Mouse (Mus musculus) hindbrain, embryonic 11.5 days (tissue): ENCODE results near the gene Vangl2. TPM values are rescaled to one million over a fixed set of nuclear protein-coding genes. Genes with fewer than 3 reads are reported as not detected.

Experiments used
- ATAC-seq: fragments of 200-750 bp; cut with Nextera tagmentation; 2 replicates; pipeline ENCODE4 v1.8.0; 2017; ENCODE audit warnings: mild to moderate bottlenecking, moderate TSS enrichment, moderate library complexity; ENCODE audit not compliant: low FRiP score
- DNase-seq: peaks from one replicate; pipeline ENCODE4 v3.0.0-alpha.2; 2015; ENCODE audit warnings: low spot score
- H3K27ac ChIP-seq: fragments of 300-500 bp; sonication (generic); 2 replicates; pipeline ENCODE4 v1.5.1; 2014; ENCODE audit warnings: mild to moderate bottlenecking, low read depth, low read length
- H3K27me3 ChIP-seq: fragments of 300-500 bp; sonication (generic); 2 replicates; pipeline ENCODE4 v1.6.1; 2014; ENCODE audit warnings: mild to moderate bottlenecking, low read length, moderate library complexity, mixed read lengths; ENCODE audit not compliant: control insufficient read depth, insufficient read depth
- H3K36me3 ChIP-seq: fragments of 300-500 bp; sonication (generic); 2 replicates; pipeline ENCODE4 v1.6.1; 2014; ENCODE audit warnings: mild to moderate bottlenecking, low read length, moderate library complexity, mixed read lengths; ENCODE audit not compliant: control insufficient read depth, insufficient read depth
- H3K4me1 ChIP-seq: fragments of 300-500 bp; sonication (generic); replicated peaks from 2 replicates; pipeline ENCODE4 v1.6.1; 2014; ENCODE audit warnings: low read length, mixed read lengths; ENCODE audit not compliant: control insufficient read depth, insufficient read depth
- H3K4me2 ChIP-seq: fragments of 300-500 bp; sonication (generic); replicated peaks from 2 replicates; pipeline ENCODE4 v1.6.1; 2014; ENCODE audit warnings: mild to moderate bottlenecking, low read depth, low read length
- H3K4me3 ChIP-seq: fragments of 300-500 bp; sonication (generic); 2 replicates; pipeline ENCODE4 v1.5.1; 2014; ENCODE audit warnings: low read depth, low read length
- H3K9ac ChIP-seq: fragments of 300-500 bp; sonication (generic); 2 replicates; pipeline ENCODE4 v1.6.1; 2014; ENCODE audit warnings: low read depth, low read length
- H3K9me3 ChIP-seq: fragments of 300-500 bp; sonication (generic); 2 replicates; pipeline ENCODE4 v1.6.1; 2016; ENCODE audit warnings: low read length; ENCODE audit not compliant: control insufficient read depth
- WGBS: fragments of 180-500 bp; shearing (Covaris S2); extraction: QIAGEN DNeasy Blood & Tissue Kit; methylation state at CpG from one replicate; pipeline ENCODE4 v1.1.7; 2014; 5-methylcytosine and 5-hydroxymethylcytosine counted together
- polyA plus RNA-seq: library from polyadenylated mRNA; unstranded; fragments of >200 nt; fragmentation: Nextera tagmentation; extraction: Ambion mirVana; gene quantifications from 2 replicates; pipeline ENCODE4 v1.2.1, GENCODE M21; 2014

Gene Vangl2
- polyA plus RNA-seq, 1 experiment from 2014 or later, result 61.6 TPM

- Histone ChIP-seq H3K27me3 (no peaks in the 10 kb centered on the region), H3K4me3 (no peak overlapping the region), H3K4me2 (peak overlapping the region; percentile 37), H3K4me1 (peaks cover 60% of the 10 kb centered on the region), H3K9me3 (no peaks in the 10 kb centered on the region), H3K9ac (peak overlapping the region; percentile 40), H3K36me3 (peaks cover 4% of the 10 kb centered on the region; the same call in 1 of the 2 replicates), H3K27ac (peak overlapping the region; percentile 95)
- DNase-seq, result no peak
- ATAC-seq, result no peak
- WGBS, result 51% methylated on average over 8 of the region's 8 CpGs
Observed at GRCm38 (mm10) chr1:172016031-172016430, 12.2 kb downstream of the Vangl2 start.

- Histone ChIP-seq H3K9me3 (no peaks in the 10 kb centered on the region), H3K4me3 (no peak overlapping the region), H3K27ac (peak overlapping the region; percentile 95), H3K27me3 (no peaks in the 10 kb centered on the region), H3K4me1 (peaks cover 54% of the 10 kb centered on the region), H3K9ac (peak overlapping the region; percentile 40), H3K36me3 (peaks cover 9% of the 10 kb centered on the region; the same call in 1 of the 2 replicates), H3K4me2 (peak overlapping the region; percentile 37)
- 55% methylated on average over 9 of the region's 9 CpGs for WGBS
- DNase-seq, result no peak
- ATAC-seq, result no peak
Observed at GRCm38 (mm10) chr1:172015312-172015939, 12.8 kb downstream of the Vangl2 start.

GRCm38 (mm10) chr1:172014771-172015170 lies 13.5 kb downstream of the Vangl2 start:
- DNase-seq, result no peak
- H3K9me3 ChIP-seq, result no peaks in the 10 kb centered on the region
- peaks cover 48% of the 10 kb centered on the region for H3K4me1 ChIP-seq
- ATAC-seq, result no peak
- WGBS, result 36% methylated on average over 9 of the region's 9 CpGs
- H3K27ac ChIP-seq, result peak overlapping the region; percentile 95
- peak overlapping the region; percentile 29 for H3K4me2 ChIP-seq
- H3K36me3 ChIP-seq, result peaks cover 10% of the 10 kb centered on the region; the same call in 1 of the 2 replicates
- H3K27me3 ChIP-seq, result no peaks in the 10 kb centered on the region
- H3K9ac ChIP-seq, result no peak overlapping the region
- no peak overlapping the region for H3K4me3 ChIP-seq

- Histone ChIP-seq H3K4me3 (no peak overlapping the region), H3K36me3 (peaks cover 32% of the 10 kb centered on the region), H3K27me3 (no peaks in the 10 kb centered on the region), H3K27ac (peak overlapping the region; percentile 39; the same call in 1 of the 2 replicates), H3K4me1 (peaks cover 34% of the 10 kb centered on the region), H3K9ac (no peak overlapping the region), H3K4me2 (no peak overlapping the region), H3K9me3 (no peaks in the 10 kb centered on the region)
- ATAC-seq, result no peak
- 27% methylated on average over 5 of the region's 5 CpGs for WGBS
- DNase-seq, result peak; percentile 87
Observed at GRCm38 (mm10) chr1:172012030-172012429, 16.2 kb downstream of the Vangl2 start.

- H3K27ac ChIP-seq, result no peak overlapping the region
- ATAC-seq (no peak), DNase-seq (no peak)
- 84% methylated on average over 20 of the region's 20 CpGs for WGBS
- no peaks in the 10 kb centered on the region for H3K9me3 ChIP-seq
- H3K4me3 ChIP-seq, result no peak overlapping the region
- no peak overlapping the region for H3K4me2 ChIP-seq
- H3K36me3 ChIP-seq, result peaks cover 41% of the 10 kb centered on the region
- H3K4me1 ChIP-seq, result peaks cover 20% of the 10 kb centered on the region
- H3K9ac ChIP-seq, result no peak overlapping the region
- H3K27me3 ChIP-seq, result no peaks in the 10 kb centered on the region
Observed at GRCm38 (mm10) chr1:172010042-172010824, 18.0 kb downstream of the Vangl2 start.

- Histone ChIP-seq H3K9ac (no peak overlapping the region), H3K4me3 (no peak overlapping the region), H3K36me3 (peaks cover 45% of the 10 kb centered on the region), H3K4me2 (no peak overlapping the region), H3K9me3 (no peaks in the 10 kb centered on the region), H3K27me3 (no peaks in the 10 kb centered on the region), H3K27ac (no peak overlapping the region), H3K4me1 (peaks cover 15% of the 10 kb centered on the region)
- no peak for DNase-seq
- no peak for ATAC-seq
- 95% methylated on average over 21 of the region's 21 CpGs for WGBS
Observed at GRCm38 (mm10) chr1:172009406-172009805, 18.8 kb downstream of the Vangl2 start.

GRCm38 (mm10) chr1:172008351-172008750 lies 19.9 kb downstream of the Vangl2 start:
- ATAC-seq, result no peak
- no peak for DNase-seq
- H3K27ac ChIP-seq, result no peak overlapping the region
- H3K9me3 ChIP-seq, result no peaks in the 10 kb centered on the region
- peaks cover 7% of the 10 kb centered on the region for H3K4me1 ChIP-seq
- H3K36me3 ChIP-seq, result peaks cover 46% of the 10 kb centered on the region
- H3K27me3 ChIP-seq, result no peaks in the 10 kb centered on the region
- no peak overlapping the region for H3K4me2 ChIP-seq
- WGBS, result 86% methylated on average over 9 of the region's 9 CpGs
- H3K9ac ChIP-seq, result no peak overlapping the region
- no peak overlapping the region for H3K4me3 ChIP-seq

- Histone ChIP-seq H3K9me3 (no peaks in the 10 kb centered on the region), H3K27me3 (no peaks in the 10 kb centered on the region), H3K9ac (no peak overlapping the region), H3K4me3 (no peak overlapping the region), H3K27ac (no peak overlapping the region), H3K4me2 (no peak overlapping the region), H3K4me1 (peaks cover 4% of the 10 kb centered on the region), H3K36me3 (peaks cover 46% of the 10 kb centered on the region)
- WGBS, result 97% methylated on average over 21 of the region's 21 CpGs
- DNase-seq, result no peak
- no peak for ATAC-seq
Observed at GRCm38 (mm10) chr1:172007761-172008160, 20.5 kb downstream of the Vangl2 start.
